Mouse (Mus musculus): ENCODE data around the gene Tsr1.

The Tsr1 gene

DNA sequence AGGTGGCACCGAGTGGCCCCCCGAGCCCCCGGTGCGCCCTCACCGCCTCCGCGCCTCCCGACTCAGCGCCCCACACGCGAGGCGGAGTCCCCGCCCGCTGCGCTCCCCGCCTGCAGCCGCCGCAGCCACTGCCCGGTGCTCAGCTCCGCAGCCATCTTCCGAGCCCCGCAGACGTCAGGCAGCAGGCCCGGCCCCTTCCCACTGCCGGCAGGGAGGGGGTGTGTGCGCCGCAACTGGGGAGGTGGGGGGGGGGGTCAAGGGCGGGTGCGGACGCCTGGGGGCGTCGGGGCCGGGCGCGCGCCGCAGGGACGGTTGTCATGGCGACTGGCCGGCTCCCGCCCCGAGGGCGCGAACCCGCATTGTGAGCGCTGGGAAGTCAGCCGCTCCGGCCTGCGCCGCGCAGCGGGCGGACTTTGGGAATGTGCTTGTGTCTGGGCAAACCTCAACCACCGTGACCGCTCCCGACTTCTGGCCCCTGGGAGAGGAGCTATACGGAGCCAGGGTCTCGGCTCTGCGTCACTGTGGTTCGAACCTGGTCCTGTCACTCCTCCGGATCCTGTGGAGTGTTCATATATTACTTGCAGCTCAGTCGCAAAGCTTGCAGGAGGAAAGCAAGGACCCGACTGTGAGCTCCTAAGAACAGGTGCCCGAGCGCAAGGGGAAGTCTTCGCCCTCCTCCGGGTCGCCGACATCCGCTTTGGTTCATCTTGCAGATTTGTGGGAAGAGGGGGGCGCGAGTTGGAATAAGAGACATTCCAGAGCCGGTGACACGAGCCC lies 782 bp upstream of the Tsr1 start, which contains the start of gene Sgsm2:
Gene Sgsm2 (minus strand): TSS at position 160 of the 777 bp plus-strand sequence.
- DNase-seq (ENCODE audit: extremely low read depth, low read depth) = peak; percentile 41

DNA sequence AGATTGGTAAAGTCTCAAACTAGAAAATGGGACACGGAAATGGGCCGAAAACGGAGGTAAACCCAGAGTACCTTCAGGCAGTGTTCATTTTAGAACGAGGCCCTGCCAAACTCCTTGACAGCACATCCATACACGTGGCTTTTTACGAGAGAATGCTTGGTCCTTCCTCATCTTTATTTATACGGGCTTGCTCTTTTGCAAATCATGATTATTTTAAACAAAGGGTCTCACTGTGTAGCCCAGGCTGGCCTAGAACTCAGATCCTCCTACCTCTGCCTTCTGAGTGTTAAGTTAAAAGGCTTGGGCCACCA lies 601 bp downstream of the Tsr1 start:
- DNase-seq (ENCODE audit: extremely low read depth, low read depth) = no peak

GRCm38 (mm10) chr11:74901555-74901954 lies 3.7 kb downstream of the Tsr1 start:
- DNase-seq (ENCODE audit: extremely low read depth, low read depth) = no peak

DNA sequence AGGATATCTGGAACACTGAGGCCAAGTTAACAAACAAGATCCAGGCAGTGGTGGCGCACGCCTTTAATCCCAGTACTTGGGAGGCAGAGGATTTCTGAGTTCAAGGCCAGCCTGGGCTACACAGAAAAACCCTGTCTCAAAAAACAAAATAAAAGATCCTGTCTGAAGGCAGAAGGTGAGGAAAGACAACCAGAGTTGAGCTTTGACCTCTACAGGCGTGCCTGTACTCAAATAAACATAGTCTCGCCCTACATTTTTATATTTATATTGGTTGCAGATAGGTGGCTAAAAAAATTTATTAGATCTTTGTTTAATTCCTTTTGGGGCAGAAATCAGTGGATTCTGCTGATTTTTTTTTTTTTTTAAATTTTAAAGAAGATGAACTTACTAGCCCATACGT lies 4.5 kb downstream of the Tsr1 start:
- no peak for DNase-seq (ENCODE audit: extremely low read depth, low read depth)

GRCm38 (mm10) chr11:74907850-74908249 lies 10.0 kb downstream of the Tsr1 start:
- DNase-seq (ENCODE audit: extremely low read depth, low read depth) = no peak

- no peak for DNase-seq (ENCODE audit: extremely low read depth, low read depth)
Observed at GRCm38 (mm10) chr11:74908618-74909399, 10.9 kb downstream of the Tsr1 start.

DNA sequence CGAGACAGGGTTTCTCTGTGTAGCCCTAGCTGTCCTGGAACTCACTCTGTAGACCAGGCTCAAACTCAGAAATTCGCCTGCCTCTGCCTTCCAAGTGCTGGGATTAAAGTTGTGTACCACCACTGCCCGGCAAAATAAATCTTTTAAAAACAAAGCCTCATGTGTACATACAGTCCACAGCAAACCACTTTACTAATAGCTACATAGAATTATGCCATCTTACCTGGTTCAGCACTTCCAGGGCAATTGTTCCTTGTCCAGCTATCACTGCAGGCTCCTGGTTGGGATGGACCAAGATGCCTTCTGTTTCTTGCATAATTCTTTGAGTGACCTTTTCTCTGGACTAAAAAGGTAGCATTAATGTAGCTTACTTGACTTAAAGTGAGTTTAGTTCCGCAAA lies 12.1 kb downstream of the Tsr1 start:
- DNase-seq (ENCODE audit: extremely low read depth, low read depth) = no peak

- DNase-seq (ENCODE audit: extremely low read depth, low read depth) = no peak
Observed at GRCm38 (mm10) chr11:74912492-74912891, 14.6 kb downstream of the Tsr1 start.

GRCm38 (mm10) chr11:74919249-74919648 lies 21.4 kb downstream of the Tsr1 start:
- DNase-seq (ENCODE audit: extremely low read depth, low read depth) = no peak

DNA sequence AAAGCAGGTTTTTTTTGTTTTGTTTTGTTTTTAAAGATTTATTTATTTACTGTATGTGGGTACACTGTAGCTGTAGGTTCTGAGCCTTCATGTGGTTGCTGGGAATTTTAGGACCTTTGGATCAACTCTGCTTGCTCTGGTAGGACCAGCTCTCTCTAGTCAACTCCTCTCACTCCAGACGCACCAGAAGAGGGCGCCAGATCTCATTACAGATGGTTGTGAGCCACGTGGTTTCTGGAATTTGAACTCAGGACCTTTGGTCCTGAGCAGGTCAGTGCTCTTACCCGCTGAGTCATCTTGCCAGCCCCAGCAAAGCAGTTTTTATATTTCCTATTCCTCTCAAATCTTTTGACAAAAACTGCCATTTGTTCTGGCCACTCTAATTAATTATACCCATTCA lies 26.3 kb downstream of the Tsr1 start:
- DNase-seq (ENCODE audit: extremely low read depth, low read depth) = no peak

- peak; percentile 80 for DNase-seq (ENCODE audit: extremely low read depth, low read depth)
Observed at GRCm38 (mm10) chr11:74925577-74926387, 27.9 kb downstream of the Tsr1 start, which contains the start of the genes Smg6 and Srr. Gene Smg6, plus strand, starts transcription at chr11:74925823. Gene Srr, minus strand, starts transcription at chr11:74925948.

- peak; percentile 76 for DNase-seq (ENCODE audit: extremely low read depth, low read depth)
Observed at GRCm38 (mm10) chr11:74926388-74927005, 28.6 kb downstream of the Tsr1 start.

GRCm38 (mm10) chr11:74927236-74927725 lies 29.4 kb downstream of the Tsr1 start:
- DNase-seq (ENCODE audit: extremely low read depth, low read depth) = peak; percentile 29

- no peak for DNase-seq (ENCODE audit: extremely low read depth, low read depth)
Observed at GRCm38 (mm10) chr11:74929111-74929510, 31.2 kb downstream of the Tsr1 start.

GRCm38 (mm10) chr11:74930391-74930790 lies 32.5 kb downstream of the Tsr1 start:
- no peak for DNase-seq (ENCODE audit: extremely low read depth, low read depth)

DNA sequence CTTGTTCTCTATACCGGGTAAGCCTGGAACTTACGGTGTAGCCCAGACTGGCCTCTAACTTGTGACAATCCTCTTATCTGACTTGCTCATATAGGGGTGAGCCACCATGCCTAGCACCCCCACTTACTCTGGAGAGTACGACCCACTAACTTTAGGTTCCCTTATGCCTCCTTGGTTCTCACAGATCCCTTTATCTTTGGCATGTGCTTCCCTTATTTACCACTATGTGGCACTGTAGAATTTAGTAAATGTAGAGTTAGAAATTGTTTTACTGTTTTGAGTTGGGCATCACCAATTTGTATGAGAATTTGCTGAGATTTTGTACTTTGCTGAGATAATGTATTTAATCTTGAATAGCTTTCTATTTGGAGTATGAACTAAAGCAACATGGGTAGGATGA lies 48.5 kb downstream of the Tsr1 start:
- peak; percentile 34 for DNase-seq (ENCODE audit: extremely low read depth, low read depth)

GRCm38 (mm10) chr11:74954901-74955300 lies 57.0 kb downstream of the Tsr1 start:
- no peak for DNase-seq (ENCODE audit: extremely low read depth, low read depth)

DNA sequence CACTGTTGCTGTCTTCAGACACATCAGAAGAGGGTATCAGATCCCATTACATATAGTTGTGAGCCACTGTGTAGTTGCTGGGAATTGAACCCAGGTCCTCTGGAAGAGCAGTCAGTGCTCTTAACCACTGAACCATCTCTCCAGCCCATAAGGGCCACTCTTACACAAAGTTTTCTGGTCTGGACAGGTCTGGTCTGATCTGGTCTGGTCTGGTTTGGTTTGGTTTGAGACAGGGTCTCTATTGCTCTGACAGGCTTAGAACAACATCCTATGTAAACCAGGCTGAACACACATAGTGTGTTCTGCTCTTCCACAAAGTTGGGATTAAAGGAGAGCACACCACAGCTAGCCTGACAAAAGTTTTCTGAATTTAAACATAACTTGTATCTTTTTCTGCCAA lies 58.1 kb downstream of the Tsr1 start:
- no peak for DNase-seq (ENCODE audit: extremely low read depth, low read depth)

- no peak for DNase-seq (ENCODE audit: extremely low read depth, low read depth)
Observed at GRCm38 (mm10) chr11:74957600-74957999, 59.7 kb downstream of the Tsr1 start.
